Mouse (Mus musculus): Measurements from ENCODE around the gene Acer3. TPM values are rescaled to one million over a fixed set of nuclear protein-coding genes. Genes with fewer than 3 reads are reported as not detected.

Acer3 gene
- polyA plus RNA-seq, 1 experiment from 2014 or later = 18.9 TPM

GRCm38 (mm10) chr7:98329651-98330374 is 8.8 kb upstream of the Acer3 start:
- no peak overlapping the region for H3K4me2 ChIP-seq (ENCODE audit: low read length)
- no peak overlapping the region for H3K9ac ChIP-seq (replicated peaks; ENCODE audit: low read length)
- H3K27me3 ChIP-seq (ENCODE audit: control insufficient read depth, insufficient read depth, low read length) = no peaks in the 10 kb centered on the region
- no peaks in the 10 kb centered on the region for H3K4me1 ChIP-seq (ENCODE audit: control insufficient read depth, insufficient read depth, low read length)
- no peak overlapping the region for H3K4me3 ChIP-seq (replicated peaks; ENCODE audit: low read depth, low read length)
- no peak overlapping the region for H3K27ac ChIP-seq (replicated peaks; ENCODE audit: low read depth, low read length)
- DNase-seq = no peak
- H3K36me3 ChIP-seq (ENCODE audit: control insufficient read depth, insufficient read depth, low read length) = no peaks in the 10 kb centered on the region
- no peak for ATAC-seq (ENCODE audit: low FRiP score, low TSS enrichment)
- H3K9me3 ChIP-seq (ENCODE audit: control insufficient read depth, low read length) = no peaks in the 10 kb centered on the region
- WGBS = 85% methylated on average over 7 of the region's 7 CpGs

- Histone ChIP-seq H3K27me3 (ENCODE audit: control insufficient read depth, insufficient read depth, low read length) (no peaks in the 10 kb centered on the region), H3K9ac (replicated peaks; ENCODE audit: low read length) (no peak overlapping the region), H3K9me3 (ENCODE audit: control insufficient read depth, low read length) (no peaks in the 10 kb centered on the region), H3K4me1 (ENCODE audit: control insufficient read depth, insufficient read depth, low read length) (peaks cover 5% of the 10 kb centered on the region; the same call in 1 of the 2 replicates), H3K4me3 (replicated peaks; ENCODE audit: low read depth, low read length) (no peak overlapping the region), H3K36me3 (ENCODE audit: control insufficient read depth, insufficient read depth, low read length) (no peaks in the 10 kb centered on the region), H3K27ac (replicated peaks; ENCODE audit: low read depth, low read length) (no peak overlapping the region), H3K4me2 (ENCODE audit: low read length) (no peak overlapping the region)
- ATAC-seq (ENCODE audit: low FRiP score, low TSS enrichment) (no peak), DNase-seq (no peak)
- WGBS = 49% methylated on average over 2 of the region's 2 CpGs
These were observed 7.3 kb upstream of the Acer3 start for GRCm38 (mm10) chr7:98328311-98328710.

- no peak for ATAC-seq (ENCODE audit: low FRiP score, low TSS enrichment)
- Histone ChIP-seq H3K36me3 (ENCODE audit: control insufficient read depth, insufficient read depth, low read length) (no peaks in the 10 kb centered on the region), H3K4me2 (ENCODE audit: low read length) (no peak overlapping the region), H3K9ac (replicated peaks; ENCODE audit: low read length) (no peak overlapping the region), H3K4me1 (ENCODE audit: control insufficient read depth, insufficient read depth, low read length) (peaks cover 7% of the 10 kb centered on the region; the same call in 1 of the 2 replicates), H3K9me3 (ENCODE audit: control insufficient read depth, low read length) (no peaks in the 10 kb centered on the region), H3K27ac (replicated peaks; ENCODE audit: low read depth, low read length) (no peak overlapping the region), H3K4me3 (replicated peaks; ENCODE audit: low read depth, low read length) (no peak overlapping the region), H3K27me3 (ENCODE audit: control insufficient read depth, insufficient read depth, low read length) (no peaks in the 10 kb centered on the region)
- no peak for DNase-seq
- WGBS = 83% methylated on average over 7 of the region's 7 CpGs
These were observed 5.0 kb upstream of the Acer3 start for GRCm38 (mm10) chr7:98326051-98326450.

GRCm38 (mm10) chr7:98324228-98324627 is 3.2 kb upstream of the Acer3 start:
- Histone ChIP-seq H3K36me3 (ENCODE audit: control insufficient read depth, insufficient read depth, low read length) (no peaks in the 10 kb centered on the region), H3K27me3 (ENCODE audit: control insufficient read depth, insufficient read depth, low read length) (no peaks in the 10 kb centered on the region), H3K4me2 (ENCODE audit: low read length) (no peak overlapping the region), H3K27ac (replicated peaks; ENCODE audit: low read depth, low read length) (no peak overlapping the region), H3K4me1 (ENCODE audit: control insufficient read depth, insufficient read depth, low read length) (peaks cover 7% of the 10 kb centered on the region; the same call in 1 of the 2 replicates), H3K9me3 (ENCODE audit: control insufficient read depth, low read length) (no peaks in the 10 kb centered on the region), H3K4me3 (replicated peaks; ENCODE audit: low read depth, low read length) (no peak overlapping the region), H3K9ac (replicated peaks; ENCODE audit: low read length) (no peak overlapping the region)
- DNase-seq (peak; percentile 14), ATAC-seq (ENCODE audit: low FRiP score, low TSS enrichment) (no peak)
- WGBS = 83% methylated on average over 1 of the region's 1 CpGs

- H3K4me3 ChIP-seq (replicated peaks; ENCODE audit: low read depth, low read length) = no peak overlapping the region
- H3K4me1 ChIP-seq (ENCODE audit: control insufficient read depth, insufficient read depth, low read length) = peaks cover 7% of the 10 kb centered on the region; the same call in 1 of the 2 replicates
- H3K9me3 ChIP-seq (ENCODE audit: control insufficient read depth, low read length) = no peaks in the 10 kb centered on the region
- H3K27ac ChIP-seq (replicated peaks; ENCODE audit: low read depth, low read length) = peak overlapping the region; percentile 41; the same call in 1 of the 2 replicates
- H3K9ac ChIP-seq (replicated peaks; ENCODE audit: low read length) = no peak overlapping the region
- DNase-seq = peak; percentile 82
- H3K4me2 ChIP-seq (ENCODE audit: low read length) = no peak overlapping the region
- no peaks in the 10 kb centered on the region for H3K27me3 ChIP-seq (ENCODE audit: control insufficient read depth, insufficient read depth, low read length)
- peak; percentile 66; the same call in 1 of the 2 replicates for ATAC-seq (ENCODE audit: low FRiP score, low TSS enrichment)
- H3K36me3 ChIP-seq (ENCODE audit: control insufficient read depth, insufficient read depth, low read length) = no peaks in the 10 kb centered on the region
- WGBS = 30% methylated on average over 5 of the region's 5 CpGs
These were observed 2.4 kb upstream of the Acer3 start for GRCm38 (mm10) chr7:98323288-98324019.

- no peak overlapping the region for H3K9ac ChIP-seq (replicated peaks; ENCODE audit: low read length)
- H3K27me3 ChIP-seq (ENCODE audit: control insufficient read depth, insufficient read depth, low read length) = no peaks in the 10 kb centered on the region
- DNase-seq = no peak
- WGBS = 84% methylated on average over 3 of the region's 3 CpGs
- no peak overlapping the region for H3K4me2 ChIP-seq (ENCODE audit: low read length)
- H3K27ac ChIP-seq (replicated peaks; ENCODE audit: low read depth, low read length) = no peak overlapping the region
- peaks cover 7% of the 10 kb centered on the region; the same call in 1 of the 2 replicates for H3K4me1 ChIP-seq (ENCODE audit: control insufficient read depth, insufficient read depth, low read length)
- H3K9me3 ChIP-seq (ENCODE audit: control insufficient read depth, low read length) = no peaks in the 10 kb centered on the region
- no peak for ATAC-seq (ENCODE audit: low FRiP score, low TSS enrichment)
- H3K36me3 ChIP-seq (ENCODE audit: control insufficient read depth, insufficient read depth, low read length) = no peaks in the 10 kb centered on the region
- H3K4me3 ChIP-seq (replicated peaks; ENCODE audit: low read depth, low read length) = no peak overlapping the region
These were observed 1.4 kb upstream of the Acer3 start for GRCm38 (mm10) chr7:98322415-98322814.

- 87% methylated on average over 7 of the region's 7 CpGs for WGBS
- Histone ChIP-seq H3K36me3 (ENCODE audit: control insufficient read depth, insufficient read depth, low read length) (no peaks in the 10 kb centered on the region), H3K27me3 (ENCODE audit: control insufficient read depth, insufficient read depth, low read length) (no peaks in the 10 kb centered on the region), H3K4me1 (ENCODE audit: control insufficient read depth, insufficient read depth, low read length) (peaks cover 7% of the 10 kb centered on the region; the same call in 1 of the 2 replicates), H3K4me3 (replicated peaks; ENCODE audit: low read depth, low read length) (no peak overlapping the region), H3K4me2 (ENCODE audit: low read length) (no peak overlapping the region), H3K27ac (replicated peaks; ENCODE audit: low read depth, low read length) (no peak overlapping the region), H3K9me3 (ENCODE audit: control insufficient read depth, low read length) (no peaks in the 10 kb centered on the region), H3K9ac (replicated peaks; ENCODE audit: low read length) (no peak overlapping the region)
- ATAC-seq (ENCODE audit: low FRiP score, low TSS enrichment) (no peak), DNase-seq (no peak)
These were observed 927 bp downstream of the Acer3 start for GRCm38 (mm10) chr7:98320006-98320556.

GRCm38 (mm10) chr7:98316568-98316967 is 4.4 kb downstream of the Acer3 start:
- Histone ChIP-seq H3K4me3 (replicated peaks; ENCODE audit: low read depth, low read length) (no peak overlapping the region), H3K27ac (replicated peaks; ENCODE audit: low read depth, low read length) (no peak overlapping the region), H3K27me3 (ENCODE audit: control insufficient read depth, insufficient read depth, low read length) (no peaks in the 10 kb centered on the region), H3K4me2 (ENCODE audit: low read length) (no peak overlapping the region), H3K9ac (replicated peaks; ENCODE audit: low read length) (no peak overlapping the region), H3K36me3 (ENCODE audit: control insufficient read depth, insufficient read depth, low read length) (no peaks in the 10 kb centered on the region), H3K4me1 (ENCODE audit: control insufficient read depth, insufficient read depth, low read length) (no peaks in the 10 kb centered on the region), H3K9me3 (ENCODE audit: control insufficient read depth, low read length) (no peaks in the 10 kb centered on the region)
- ATAC-seq (ENCODE audit: low FRiP score, low TSS enrichment) = no peak
- DNase-seq = no peak
- WGBS = 53% methylated on average over 2 of the region's 2 CpGs

Data from midbrain, embryonic 14.5 days (tissue).